Mouse (Mus musculus) thymus, postnatal 4 days (tissue): ENCODE results near the gene F830045P16Rik.
"Not testable (repeated sequence)": the region's sequence is repeated elsewhere in the genome, so short reads cannot be mapped to it uniquely, and the experiment has no call there.

ENCODE experiments used
- DNase-seq: peaks from one replicate; pipeline ENCODE4 v3.0.0; 2021

F830045P16Rik gene

GRCm38 (mm10) chr2:129544448-129544847, 8.0 kb upstream of the F830045P16Rik start:
- DNase-seq = no peak

DNA sequence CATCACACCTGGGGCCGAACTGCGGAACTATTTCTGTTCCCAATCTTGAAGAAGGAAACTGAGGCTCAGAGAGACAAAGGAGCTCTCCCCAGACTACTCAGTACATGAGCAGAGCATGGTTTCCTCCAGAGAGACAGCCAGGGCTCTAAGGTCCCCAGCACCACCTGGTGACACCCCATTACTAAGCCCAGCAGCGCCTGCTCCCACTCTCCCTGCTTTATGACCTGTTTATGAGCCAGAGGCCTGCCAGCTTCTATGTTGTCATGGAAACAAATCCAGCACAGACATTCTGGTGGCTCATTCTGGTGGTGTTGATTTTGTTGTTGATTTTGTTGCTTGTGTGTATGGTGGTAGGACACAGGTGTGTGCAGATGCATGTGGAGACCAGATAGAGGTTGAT, 3.6 kb upstream of the F830045P16Rik start:
- DNase-seq = no peak

- no peak for DNase-seq
Measured at GRCm38 (mm10) chr2:129539175-129539574, 2.8 kb upstream of the F830045P16Rik start.

GRCm38 (mm10) chr2:129537926-129538325, 1.5 kb upstream of the F830045P16Rik start:
- no peak for DNase-seq

- DNase-seq = no peak
Measured at GRCm38 (mm10) chr2:129537360-129537759, 958 bp upstream of the F830045P16Rik start.

DNA sequence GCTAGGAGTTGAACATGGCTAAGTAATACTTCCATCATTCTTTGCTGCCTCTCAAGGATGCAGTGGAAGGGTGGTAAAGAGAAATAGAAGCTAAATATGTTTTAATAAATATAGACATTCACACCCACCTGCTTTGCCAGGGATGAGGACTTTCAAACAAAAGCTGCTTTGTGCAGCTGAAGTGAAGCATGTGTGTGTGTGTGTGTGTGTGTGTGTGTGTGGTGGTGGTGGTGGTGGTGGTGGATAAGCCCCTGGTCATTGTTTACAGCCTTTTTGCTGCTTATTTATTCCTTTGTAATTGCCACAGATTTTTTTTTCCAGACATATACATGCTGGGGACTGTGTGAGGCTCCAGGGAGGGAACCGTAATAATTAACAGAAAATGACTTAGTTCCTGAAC, 524 bp upstream of the F830045P16Rik start:
- DNase-seq = no peak

DNA sequence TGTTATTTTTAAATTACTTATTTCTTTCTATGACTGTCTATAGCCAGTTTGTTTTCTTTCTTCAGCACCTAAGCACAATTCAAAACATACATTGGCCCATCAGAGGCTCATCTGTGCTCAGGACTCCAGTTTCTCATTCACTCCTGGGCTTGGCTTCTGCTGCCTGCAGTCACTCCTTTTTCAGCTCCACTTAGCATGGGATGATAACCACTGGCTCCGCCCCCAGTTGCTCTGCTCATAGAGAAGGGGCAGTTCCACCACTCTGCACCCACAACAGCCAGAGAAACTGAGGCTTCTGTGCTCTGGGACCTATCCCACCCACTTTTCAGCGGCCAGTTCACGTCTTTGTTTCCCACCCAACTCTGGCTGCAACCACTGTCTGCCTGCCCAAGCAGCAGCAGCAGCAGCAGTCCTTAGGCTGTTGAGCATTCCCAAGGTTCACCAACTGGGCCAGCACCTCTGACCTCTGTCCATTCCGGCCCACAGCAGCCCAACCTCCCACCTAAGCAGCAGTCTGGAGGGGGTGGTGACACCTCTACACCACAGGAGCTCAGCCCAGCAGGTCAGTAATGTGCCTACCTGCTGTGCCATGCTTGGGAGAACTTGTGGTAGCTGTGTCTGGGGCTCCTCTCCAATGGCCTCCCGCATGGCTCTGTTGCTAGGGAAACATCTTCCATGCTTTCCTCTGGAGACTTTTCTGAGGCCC, 1.4 kb downstream of the F830045P16Rik start:
- no peak for DNase-seq

DNA sequence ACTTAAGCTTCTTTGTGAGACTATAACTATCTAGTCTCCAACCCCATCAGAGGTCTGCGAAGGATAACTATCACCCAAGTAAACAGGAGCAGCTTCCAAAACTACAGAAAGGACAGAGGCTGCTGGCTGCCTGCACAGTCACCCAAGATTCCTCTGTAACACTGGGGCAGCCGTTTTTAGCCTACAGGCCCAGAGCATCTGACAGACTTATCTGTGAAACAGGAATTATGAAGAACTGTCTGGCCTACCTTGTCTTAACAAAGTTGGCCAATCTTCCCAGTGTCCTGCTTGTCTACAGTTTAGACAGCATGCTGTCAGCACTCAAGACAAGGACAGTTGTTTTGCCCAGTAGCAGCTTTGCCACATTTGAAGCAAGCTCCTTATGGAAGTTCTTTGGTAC, 4.5 kb downstream of the F830045P16Rik start:
- DNase-seq = no peak

GRCm38 (mm10) chr2:129531102-129531501, 5.3 kb downstream of the F830045P16Rik start:
- no peak for DNase-seq

GRCm38 (mm10) chr2:129529297-129530209, 6.8 kb downstream of the F830045P16Rik start:
- DNase-seq = no peak

- no peak for DNase-seq
Measured at GRCm38 (mm10) chr2:129527916-129528315, 8.5 kb downstream of the F830045P16Rik start.

GRCm38 (mm10) chr2:129526322-129526721, 10.1 kb downstream of the F830045P16Rik start:
- no peak for DNase-seq

GRCm38 (mm10) chr2:129525644-129526043, 10.8 kb downstream of the F830045P16Rik start:
- no peak for DNase-seq

DNA sequence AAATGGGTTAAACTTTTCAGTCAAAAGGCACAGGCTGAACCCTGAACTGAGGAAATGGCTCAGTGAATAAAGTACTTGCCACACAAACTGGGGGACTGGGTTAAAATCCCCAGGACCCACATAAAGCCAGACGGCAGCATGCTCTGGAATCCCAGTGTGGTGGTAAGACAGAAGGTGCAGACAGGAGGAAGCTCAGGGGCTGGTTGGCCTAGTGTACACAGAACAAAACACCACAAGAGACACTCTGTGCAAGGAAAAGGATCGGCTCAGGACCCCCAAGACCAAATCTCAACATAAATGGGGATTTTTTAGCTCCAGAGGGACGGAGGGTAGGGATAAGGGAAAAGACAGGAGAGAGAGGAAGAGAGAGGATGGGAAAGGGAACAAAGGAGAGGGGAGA, 17.9 kb downstream of the F830045P16Rik start:
- no peak for DNase-seq

DNA sequence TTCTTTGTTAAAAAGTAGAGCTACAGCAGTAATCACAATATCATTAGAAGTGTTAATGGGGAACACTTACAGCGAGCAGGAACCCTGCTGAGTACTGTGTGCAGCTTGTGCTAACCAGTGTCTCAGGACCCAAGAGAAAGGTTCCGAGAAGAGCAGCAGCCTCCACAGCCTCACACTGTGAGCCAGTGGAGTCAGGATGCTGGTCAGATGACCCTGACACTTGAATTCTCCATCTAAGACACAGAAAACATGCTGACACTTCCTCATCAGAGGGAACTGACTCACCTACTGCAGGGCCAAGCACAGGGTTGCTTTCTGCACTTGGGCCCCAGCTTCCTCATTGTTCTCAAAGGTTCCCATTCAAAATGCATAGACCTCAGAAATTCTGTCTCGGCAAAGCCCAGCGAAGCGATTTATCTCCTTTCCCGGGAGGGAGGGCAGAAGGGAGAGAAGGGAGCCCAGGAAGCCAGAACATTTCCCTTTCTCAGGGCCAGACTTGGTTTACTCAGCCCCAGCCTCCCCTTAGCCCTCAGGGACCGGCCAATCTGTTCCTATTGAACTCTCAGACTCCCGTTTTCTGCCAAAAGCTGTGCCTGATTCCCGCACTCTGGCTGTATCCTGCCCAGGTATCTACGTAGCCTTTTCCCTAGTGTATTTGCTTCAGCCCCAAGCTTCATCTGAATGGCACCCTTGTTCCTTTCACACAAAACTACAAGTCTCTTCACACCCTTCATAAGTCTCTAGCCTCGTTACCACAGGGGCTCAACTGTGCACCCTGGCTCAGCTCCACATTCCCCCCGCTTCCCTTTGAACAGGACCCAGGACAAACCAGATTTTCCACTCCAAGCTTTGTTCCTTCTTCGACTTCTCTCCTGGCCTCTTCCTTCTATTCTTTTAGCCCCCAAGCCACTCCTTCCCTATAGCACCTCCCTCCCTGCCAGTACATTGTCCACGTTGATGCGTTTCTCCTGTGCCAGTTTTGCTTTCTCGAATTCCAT, 21.2 kb downstream of the F830045P16Rik start:
- no peak for DNase-seq

DNA sequence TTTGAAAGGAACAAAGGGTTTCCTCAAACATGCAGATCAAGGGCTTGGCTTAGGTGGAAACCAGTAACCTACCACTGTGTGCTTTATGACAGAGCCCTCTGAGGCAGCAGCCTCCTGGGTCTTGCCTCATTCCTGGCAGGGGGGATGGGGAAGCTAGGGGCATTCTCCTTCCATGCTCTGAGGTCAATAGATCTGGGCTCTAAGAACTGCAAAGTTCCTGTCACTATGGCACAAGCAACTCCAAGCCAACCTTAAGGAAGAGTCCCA, 22.1 kb downstream of the F830045P16Rik start:
- no peak for DNase-seq

DNA sequence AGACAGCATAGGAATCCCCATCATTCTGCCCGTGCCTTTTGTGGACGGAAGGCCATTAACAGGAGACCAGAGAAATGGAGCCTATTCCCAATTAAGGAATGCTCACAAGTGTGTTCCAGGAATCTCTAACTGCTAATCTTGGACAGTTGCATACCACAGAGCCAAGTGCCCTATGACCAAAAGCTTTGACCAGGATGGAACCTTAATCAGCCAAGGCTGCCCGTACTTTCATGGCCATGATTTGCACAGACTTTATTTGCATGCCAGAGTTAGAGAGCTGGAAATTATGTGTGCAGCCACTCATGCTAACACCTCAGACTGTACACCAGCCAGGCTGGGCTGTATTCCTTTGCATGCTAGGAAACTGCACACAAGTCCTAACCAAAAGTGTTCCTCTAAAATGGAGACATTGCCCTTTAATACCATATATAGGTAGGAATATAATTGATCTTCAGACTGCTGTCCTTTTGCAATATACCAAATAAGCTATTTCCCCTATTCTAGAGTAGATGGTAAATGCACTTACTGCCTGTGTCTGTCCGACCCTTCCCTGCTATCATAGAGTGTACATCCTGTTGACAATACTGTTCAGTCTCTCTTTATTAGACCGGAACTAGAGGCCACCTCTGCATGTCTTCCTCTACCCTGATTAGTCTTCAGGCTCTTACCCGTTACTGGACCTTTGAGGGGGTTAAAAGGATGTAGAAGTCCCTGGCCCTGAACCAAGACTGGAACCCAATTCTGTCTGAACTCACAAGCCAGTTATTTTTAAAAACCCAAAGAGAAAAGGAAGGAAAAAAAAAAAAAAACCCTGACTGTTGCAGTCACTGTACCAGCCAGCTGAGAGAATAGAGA, 22.6 kb downstream of the F830045P16Rik start:
- no peak for DNase-seq

- not testable (repeated sequence) for DNase-seq
Measured at GRCm38 (mm10) chr2:129512147-129512546, 24.3 kb downstream of the F830045P16Rik start.

- DNase-seq = peak; percentile 46
Measured at GRCm38 (mm10) chr2:129502641-129503040, 33.8 kb downstream of the F830045P16Rik start.

DNA sequence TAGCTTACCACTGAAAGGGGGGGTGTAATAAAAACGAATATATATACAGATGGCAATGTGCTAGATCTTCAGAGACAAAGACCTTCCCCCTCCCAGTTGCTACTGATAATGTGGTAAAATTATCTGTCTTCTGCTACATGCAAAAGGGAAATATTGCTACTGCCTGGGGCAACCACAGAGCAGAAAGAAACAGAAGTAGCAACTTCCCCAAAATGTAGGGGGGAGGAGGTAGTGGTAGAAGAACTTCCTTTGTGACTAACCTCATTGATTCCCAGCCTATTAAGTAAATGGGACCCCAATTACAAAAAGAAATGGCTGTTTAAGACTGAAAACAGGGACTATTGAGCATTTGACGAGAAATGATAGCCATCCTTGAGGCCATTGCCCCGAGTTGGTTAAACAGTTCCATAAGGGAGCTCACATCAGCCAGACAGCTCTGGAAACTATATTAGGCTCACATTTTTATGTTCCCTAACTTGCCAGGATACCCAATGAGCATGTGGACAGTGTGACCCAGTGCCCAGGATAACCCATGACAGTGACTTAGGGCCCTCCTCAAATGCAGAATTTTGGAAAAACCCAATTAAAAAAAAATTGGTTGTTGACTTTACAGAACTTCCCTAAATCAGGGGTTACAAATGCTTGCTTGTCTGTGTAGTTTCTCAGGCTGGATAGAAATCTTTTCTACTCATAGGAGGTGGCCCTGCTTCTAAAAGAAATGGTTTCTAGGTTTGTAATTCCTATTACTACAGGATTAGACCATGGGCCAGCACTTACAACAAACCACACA, 46.7 kb downstream of the F830045P16Rik start:
- DNase-seq = no peak

DNA sequence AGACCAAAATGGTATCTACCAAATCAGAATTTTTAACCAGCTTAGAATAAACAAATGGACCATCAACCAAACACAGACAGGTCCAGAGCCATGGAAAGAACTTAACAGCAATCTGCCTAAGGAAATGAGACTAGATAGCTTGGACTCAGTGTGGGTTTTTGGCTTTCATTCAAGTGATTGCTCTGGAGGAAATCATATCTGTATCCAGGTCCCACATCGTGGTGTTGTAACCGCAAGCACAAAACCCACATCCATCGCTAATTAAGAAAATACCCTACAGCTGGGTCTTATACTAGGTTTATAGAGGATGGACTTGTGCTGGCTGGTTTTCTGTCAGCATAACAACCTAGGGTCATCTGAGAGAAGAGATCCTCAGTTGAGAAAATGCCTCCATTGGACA, 53.3 kb downstream of the F830045P16Rik start:
- DNase-seq = no peak
